Mouse (Mus musculus): ENCODE measurements around the gene Olfr711. TPM values are rescaled to one million over a fixed set of nuclear protein-coding genes. Genes with fewer than 3 reads are reported as not detected.
"Not testable (repeated sequence)": the region's sequence is repeated elsewhere in the genome, so short reads cannot be mapped to it uniquely, and the experiment has no call there.

Olfr711 gene
- not detected in 2 replicates for polyA plus RNA-seq (2014; fragmentation: Nextera tagmentation; extraction: Ambion mirVana)

GRCm38 (mm10) chr7:106975353-106975752, at the start of gene Olfr711:
Olfr711 (minus strand) TSS chr7:106975453.
- WGBS, result 67% methylated on average over 1 of the region's 1 CpGs
- DNase-seq (ENCODE audit: low spot score) (no peak), ATAC-seq (replicated peaks; ENCODE audit: low FRiP score) (no peak)
- H3K27ac ChIP-seq (ENCODE audit: low read depth, low read length), result no peak within 1 kb of the TSS
- no peak within 1 kb of the TSS for H3K9ac ChIP-seq (ENCODE audit: low read depth, low read length)
- no peak within 1 kb of the TSS for H3K4me3 ChIP-seq (ENCODE audit: low read depth, low read length)
- H3K9me3 ChIP-seq (ENCODE audit: control insufficient read depth, low read length), result no peaks in the 10 kb centered on the region
- no peaks in the 10 kb centered on the region for H3K27me3 ChIP-seq (replicated peaks; ENCODE audit: control insufficient read depth, insufficient read depth, low read length)
- H3K36me3 ChIP-seq (ENCODE audit: control insufficient read depth, insufficient read depth, low read length), result no peaks in the 10 kb centered on the region
- no peak within 1 kb of the TSS for H3K4me2 ChIP-seq
- no peaks in the 10 kb centered on the region for H3K4me1 ChIP-seq (replicated peaks; ENCODE audit: control insufficient read depth, insufficient read depth, low read length)

GRCm38 (mm10) chr7:107005972-107006371, 30.7 kb upstream of the Olfr711 start, which contains the start of gene Olfr2:
Olfr2 (minus strand) TSS chr7:107006072.
- WGBS, result 40% methylated on average over 1 of the region's 1 CpGs
- Histone ChIP-seq H3K9me3 (ENCODE audit: control insufficient read depth, low read length) (0 out of 2 replicates have a peak, but pooled peaks cover under 1% of the 10 kb centered on the region), H3K4me1 (replicated peaks; ENCODE audit: control insufficient read depth, insufficient read depth, low read length) (no peaks in the 10 kb centered on the region), H3K4me3 (ENCODE audit: low read depth, low read length) (no peak within 1 kb of the TSS), H3K36me3 (ENCODE audit: control insufficient read depth, insufficient read depth, low read length) (no peaks in the 10 kb centered on the region), H3K9ac (ENCODE audit: low read depth, low read length) (no peak within 1 kb of the TSS), H3K27ac (ENCODE audit: low read depth, low read length) (no peak within 1 kb of the TSS), H3K27me3 (replicated peaks; ENCODE audit: control insufficient read depth, insufficient read depth, low read length) (no peaks in the 10 kb centered on the region), H3K4me2 (no peak within 1 kb of the TSS)
- no peak for ATAC-seq (replicated peaks; ENCODE audit: low FRiP score)
- no peak for DNase-seq (ENCODE audit: low spot score)

- Histone ChIP-seq H3K4me2 (no peak overlapping the region), H3K9me3 (ENCODE audit: control insufficient read depth, low read length) (0 out of 2 replicates have a peak, but pooled peaks cover 2% of the 10 kb centered on the region), H3K9ac (ENCODE audit: low read depth, low read length) (no peak overlapping the region), H3K4me3 (ENCODE audit: low read depth, low read length) (no peak overlapping the region), H3K27me3 (replicated peaks; ENCODE audit: control insufficient read depth, insufficient read depth, low read length) (no peaks in the 10 kb centered on the region), H3K4me1 (replicated peaks; ENCODE audit: control insufficient read depth, insufficient read depth, low read length) (no peaks in the 10 kb centered on the region), H3K27ac (ENCODE audit: low read depth, low read length) (no peak overlapping the region), H3K36me3 (ENCODE audit: control insufficient read depth, insufficient read depth, low read length) (no peaks in the 10 kb centered on the region)
- 26% methylated on average over 3 of the region's 3 CpGs for WGBS
- DNase-seq (ENCODE audit: low spot score), result no peak
- no peak for ATAC-seq (replicated peaks; ENCODE audit: low FRiP score)
Observed at GRCm38 (mm10) chr7:107004169-107004568, 28.9 kb upstream of the Olfr711 start.

- no peak overlapping the region for H3K27ac ChIP-seq (ENCODE audit: low read depth, low read length)
- H3K4me2 ChIP-seq, result no peak overlapping the region
- no peaks in the 10 kb centered on the region for H3K36me3 ChIP-seq (ENCODE audit: control insufficient read depth, insufficient read depth, low read length)
- 0 out of 2 replicates have a peak, but pooled peaks cover 2% of the 10 kb centered on the region for H3K9me3 ChIP-seq (ENCODE audit: control insufficient read depth, low read length)
- no peaks in the 10 kb centered on the region for H3K4me1 ChIP-seq (replicated peaks; ENCODE audit: control insufficient read depth, insufficient read depth, low read length)
- no peaks in the 10 kb centered on the region for H3K27me3 ChIP-seq (replicated peaks; ENCODE audit: control insufficient read depth, insufficient read depth, low read length)
- ATAC-seq (replicated peaks; ENCODE audit: low FRiP score) (no peak), DNase-seq (ENCODE audit: low spot score) (no peak)
- WGBS, result 81% methylated on average over 7 of the region's 7 CpGs
- H3K4me3 ChIP-seq (ENCODE audit: low read depth, low read length), result no peak overlapping the region
- H3K9ac ChIP-seq (ENCODE audit: low read depth, low read length), result no peak overlapping the region
Observed at GRCm38 (mm10) chr7:107000798-107001197, 25.5 kb upstream of the Olfr711 start.

- Histone ChIP-seq H3K4me1 (replicated peaks; ENCODE audit: control insufficient read depth, insufficient read depth, low read length) (no peaks in the 10 kb centered on the region), H3K9me3 (ENCODE audit: control insufficient read depth, low read length) (no peaks in the 10 kb centered on the region), H3K36me3 (ENCODE audit: control insufficient read depth, insufficient read depth, low read length) (no peaks in the 10 kb centered on the region), H3K27me3 (replicated peaks; ENCODE audit: control insufficient read depth, insufficient read depth, low read length) (no peaks in the 10 kb centered on the region), H3K27ac (ENCODE audit: low read depth, low read length) (no peak overlapping the region), H3K4me3 (ENCODE audit: low read depth, low read length) (no peak overlapping the region), H3K9ac (ENCODE audit: low read depth, low read length) (no peak overlapping the region), H3K4me2 (no peak overlapping the region)
- no peak for ATAC-seq (replicated peaks; ENCODE audit: low FRiP score)
- 82% methylated on average over 3 of the region's 3 CpGs for WGBS
- no peak for DNase-seq (ENCODE audit: low spot score)
Observed at GRCm38 (mm10) chr7:106985236-106985635, 10.0 kb upstream of the Olfr711 start.

- H3K9ac ChIP-seq (ENCODE audit: low read depth, low read length); H3K27ac ChIP-seq (ENCODE audit: low read depth, low read length); H3K4me2 ChIP-seq; H3K27me3 ChIP-seq (replicated peaks; ENCODE audit: control insufficient read depth, insufficient read depth, low read length); H3K9me3 ChIP-seq (ENCODE audit: control insufficient read depth, low read length); DNase-seq (ENCODE audit: low spot score); H3K4me3 ChIP-seq (ENCODE audit: low read depth, low read length); ATAC-seq (replicated peaks; ENCODE audit: low FRiP score); H3K36me3 ChIP-seq (ENCODE audit: control insufficient read depth, insufficient read depth, low read length); H3K4me1 ChIP-seq (replicated peaks; ENCODE audit: control insufficient read depth, insufficient read depth, low read length): not testable (repeated sequence)
Observed at GRCm38 (mm10) chr7:106967503-106967902, 7.8 kb downstream of the Olfr711 start.

GRCm38 (mm10) chr7:106963837-106964236, 11.4 kb downstream of the Olfr711 start, which contains the start of gene Olfr6:
Olfr6 (minus strand) TSS chr7:106963937.
- Histone ChIP-seq H3K27ac (ENCODE audit: low read depth, low read length) (no peak within 1 kb of the TSS), H3K27me3 (replicated peaks; ENCODE audit: control insufficient read depth, insufficient read depth, low read length) (no peaks in the 10 kb centered on the region), H3K4me1 (replicated peaks; ENCODE audit: control insufficient read depth, insufficient read depth, low read length) (no peaks in the 10 kb centered on the region), H3K4me2 (no peak within 1 kb of the TSS), H3K4me3 (ENCODE audit: low read depth, low read length) (no peak within 1 kb of the TSS), H3K9ac (ENCODE audit: low read depth, low read length) (no peak within 1 kb of the TSS), H3K36me3 (ENCODE audit: control insufficient read depth, insufficient read depth, low read length) (no peaks in the 10 kb centered on the region), H3K9me3 (ENCODE audit: control insufficient read depth, low read length) (no peaks in the 10 kb centered on the region)
- 80% methylated on average over 1 of the region's 1 CpGs for whole genome bisulfite sequencing
- ATAC-seq (replicated peaks; ENCODE audit: low FRiP score), result no peak
- DNase-seq (ENCODE audit: low spot score), result no peak

GRCm38 (mm10) chr7:106948212-106948611, 27.0 kb downstream of the Olfr711 start, which contains the start of gene Olfr710:
Olfr710 (minus strand) TSS chr7:106948312.
- DNase-seq (ENCODE audit: low spot score) (no peak), ATAC-seq (replicated peaks; ENCODE audit: low FRiP score) (no peak)
- Histone ChIP-seq H3K4me2 (no peak within 1 kb of the TSS), H3K4me3 (ENCODE audit: low read depth, low read length) (no peak within 1 kb of the TSS), H3K9ac (ENCODE audit: low read depth, low read length) (no peak within 1 kb of the TSS), H3K27ac (ENCODE audit: low read depth, low read length) (no peak within 1 kb of the TSS), H3K4me1 (replicated peaks; ENCODE audit: control insufficient read depth, insufficient read depth, low read length) (no peaks in the 10 kb centered on the region), H3K9me3 (ENCODE audit: control insufficient read depth, low read length) (no peaks in the 10 kb centered on the region), H3K27me3 (replicated peaks; ENCODE audit: control insufficient read depth, insufficient read depth, low read length) (no peaks in the 10 kb centered on the region), H3K36me3 (ENCODE audit: control insufficient read depth, insufficient read depth, low read length) (no peaks in the 10 kb centered on the region)
- WGBS, result 73% methylated on average over 3 of the region's 3 CpGs

GRCm38 (mm10) chr7:106932119-106932518, 43.1 kb downstream of the Olfr711 start, which contains the start of gene Olfr709-ps1:
Olfr709-ps1 (minus strand) TSS chr7:106932219.
- Histone ChIP-seq H3K36me3 (ENCODE audit: control insufficient read depth, insufficient read depth, low read length) (no peaks in the 10 kb centered on the region), H3K9me3 (ENCODE audit: control insufficient read depth, low read length) (no peaks in the 10 kb centered on the region), H3K9ac (ENCODE audit: low read depth, low read length) (no peak within 1 kb of the TSS), H3K4me2 (no peak within 1 kb of the TSS), H3K4me3 (ENCODE audit: low read depth, low read length) (no peak within 1 kb of the TSS), H3K27me3 (replicated peaks; ENCODE audit: control insufficient read depth, insufficient read depth, low read length) (no peaks in the 10 kb centered on the region), H3K27ac (ENCODE audit: low read depth, low read length) (no peak within 1 kb of the TSS), H3K4me1 (replicated peaks; ENCODE audit: control insufficient read depth, insufficient read depth, low read length) (no peaks in the 10 kb centered on the region)
- no peak for ATAC-seq (replicated peaks; ENCODE audit: low FRiP score)
- no peak for DNase-seq (ENCODE audit: low spot score)
